Mouse (Mus musculus): ENCODE data around the gene Gm13275.
"Not testable (repeated sequence)": the region's sequence is repeated elsewhere in the genome, so short reads cannot be mapped to it uniquely, and the experiment has no call there.

Gene Gm13275

DNA sequence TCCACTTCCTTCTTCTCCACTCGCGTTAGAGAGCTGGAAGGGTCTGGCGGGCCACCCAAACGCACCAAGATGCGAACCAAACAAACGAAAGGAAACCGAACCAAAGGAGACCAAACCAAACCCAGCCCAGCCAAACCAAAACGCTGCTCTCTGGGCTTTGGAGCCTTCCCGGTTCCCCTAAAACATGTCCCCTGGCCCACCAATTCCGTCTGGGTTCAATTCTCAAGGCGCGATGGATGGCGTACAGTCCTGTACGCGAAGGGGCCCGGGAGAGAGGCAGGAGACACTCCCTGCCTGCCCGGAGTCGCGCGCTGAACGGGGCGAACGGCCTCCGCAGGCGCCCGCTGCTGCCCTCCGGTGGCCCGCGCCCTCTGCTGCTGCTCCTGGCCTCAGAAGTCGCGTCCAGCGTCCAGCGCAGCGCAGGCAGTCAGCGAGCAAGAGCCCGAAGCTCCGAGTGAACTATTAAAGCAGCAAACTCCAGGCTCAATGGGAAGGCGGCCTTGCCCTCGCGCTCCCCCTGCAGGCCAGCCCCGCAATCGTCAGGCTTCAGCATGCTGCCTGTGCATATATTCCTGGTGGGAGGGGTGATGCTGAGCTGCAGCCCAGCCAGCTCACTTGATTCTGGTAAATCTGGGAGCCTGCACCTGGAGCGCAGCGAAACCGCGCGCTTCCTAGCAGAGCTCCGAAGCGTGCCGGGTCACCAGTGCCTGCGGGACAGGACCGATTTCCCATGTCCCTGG is at the start of gene Gm13275:
Gene Gm13275, plus strand, starts transcription at position 552 of the 740 bp plus-strand sequence.
- not testable (repeated sequence) for DNase-seq (ENCODE audit: low read depth)

DNA sequence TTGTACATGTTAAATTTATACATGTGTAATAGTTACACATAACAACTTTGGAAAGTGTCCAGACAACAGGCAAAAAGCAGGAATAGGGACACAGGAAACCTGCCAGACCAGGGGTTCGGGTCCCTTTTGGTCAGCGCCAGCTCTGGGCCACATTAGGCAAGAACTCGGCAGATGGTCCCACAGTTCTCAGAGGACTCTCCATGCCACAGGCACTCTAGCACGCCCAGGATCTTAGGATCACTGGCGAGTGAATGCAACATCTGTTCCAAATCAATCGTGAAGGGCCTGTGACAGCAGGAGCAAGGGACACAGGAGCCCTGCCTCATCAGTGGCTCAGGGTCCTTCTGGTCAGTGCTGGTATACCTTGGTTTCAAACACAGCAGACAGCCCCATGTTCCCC is 44.4 kb upstream of the Gm13275 start:
- DNase-seq (ENCODE audit: low read depth): no peak

GRCm38 (mm10) chr4:88754818-88755340 is 39.4 kb upstream of the Gm13275 start, which contains the start of gene Gm13271:
Gene Gm13271 (plus strand): TSS chr4:88754868.
- DNase-seq (ENCODE audit: low read depth): not testable (repeated sequence)

DNA sequence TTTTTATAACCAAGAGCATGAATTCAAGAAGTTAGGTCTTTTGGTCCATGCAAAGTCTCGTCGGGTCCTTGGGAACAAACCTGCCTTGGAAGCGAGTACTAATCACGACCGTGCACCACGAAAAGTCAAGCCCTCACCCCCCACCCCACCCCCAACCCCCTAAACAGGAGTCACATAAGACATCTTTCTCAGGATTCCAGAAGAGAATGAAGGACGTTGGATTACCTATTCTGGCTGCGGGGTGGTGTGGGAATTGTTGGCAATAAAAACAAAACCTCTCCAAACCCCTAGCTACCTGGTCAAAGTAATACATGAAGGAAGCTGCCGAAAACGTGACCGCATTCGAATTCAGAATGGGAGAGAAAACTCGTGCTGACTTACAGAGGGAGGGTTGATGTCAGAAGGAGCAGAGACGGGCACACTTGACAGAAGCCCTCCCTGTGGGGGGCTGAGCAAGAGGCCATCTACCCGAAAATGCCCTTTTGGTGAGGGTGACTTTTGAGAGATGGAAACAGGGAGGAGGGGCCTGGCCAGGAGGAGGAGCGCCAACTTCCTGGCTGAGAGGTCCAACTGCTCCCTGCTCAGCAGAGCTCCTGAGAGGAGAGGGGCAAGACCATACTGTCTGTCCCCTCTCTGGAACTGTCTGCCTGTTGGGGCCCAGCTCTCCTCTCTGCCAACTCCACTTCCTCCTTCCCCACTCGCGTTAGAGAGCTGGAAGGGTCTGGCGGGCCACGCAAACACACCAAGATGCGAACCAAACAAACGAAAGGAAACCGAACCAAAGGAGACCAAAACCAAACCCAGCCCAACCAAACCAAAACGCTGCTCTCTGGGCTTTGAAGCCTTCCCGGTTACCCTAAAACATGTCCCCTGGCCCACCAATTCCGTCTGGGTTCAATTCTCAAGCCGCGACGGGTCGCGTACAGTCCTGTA is 37.4 kb upstream of the Gm13275 start:
- peak; percentile 80 for DNase-seq (ENCODE audit: low read depth)

- DNase-seq (ENCODE audit: low read depth): peak; percentile 93
Observed at GRCm38 (mm10) chr4:88757628-88758031, 36.7 kb upstream of the Gm13275 start.

DNA sequence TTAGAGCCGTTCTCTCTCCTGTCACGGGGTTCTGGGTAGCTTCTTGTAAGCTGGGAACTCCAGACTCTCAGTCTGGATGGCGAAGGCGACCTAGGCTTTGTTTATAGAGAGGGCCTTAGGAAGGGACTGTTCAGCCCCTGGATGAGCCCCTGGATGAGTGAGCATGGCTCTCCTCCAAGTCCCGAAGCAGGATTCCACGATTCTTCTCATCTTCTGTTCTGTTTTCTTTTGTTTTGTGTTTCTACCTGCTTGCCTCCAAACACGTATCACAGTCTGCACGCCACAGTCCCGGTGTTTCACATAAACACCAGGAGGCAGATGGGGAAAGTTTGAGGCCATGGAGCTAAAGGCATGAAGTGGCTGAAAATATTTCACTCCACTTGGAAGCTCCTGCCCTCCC is 35.5 kb upstream of the Gm13275 start:
- not testable (repeated sequence) for DNase-seq (ENCODE audit: low read depth)

DNA sequence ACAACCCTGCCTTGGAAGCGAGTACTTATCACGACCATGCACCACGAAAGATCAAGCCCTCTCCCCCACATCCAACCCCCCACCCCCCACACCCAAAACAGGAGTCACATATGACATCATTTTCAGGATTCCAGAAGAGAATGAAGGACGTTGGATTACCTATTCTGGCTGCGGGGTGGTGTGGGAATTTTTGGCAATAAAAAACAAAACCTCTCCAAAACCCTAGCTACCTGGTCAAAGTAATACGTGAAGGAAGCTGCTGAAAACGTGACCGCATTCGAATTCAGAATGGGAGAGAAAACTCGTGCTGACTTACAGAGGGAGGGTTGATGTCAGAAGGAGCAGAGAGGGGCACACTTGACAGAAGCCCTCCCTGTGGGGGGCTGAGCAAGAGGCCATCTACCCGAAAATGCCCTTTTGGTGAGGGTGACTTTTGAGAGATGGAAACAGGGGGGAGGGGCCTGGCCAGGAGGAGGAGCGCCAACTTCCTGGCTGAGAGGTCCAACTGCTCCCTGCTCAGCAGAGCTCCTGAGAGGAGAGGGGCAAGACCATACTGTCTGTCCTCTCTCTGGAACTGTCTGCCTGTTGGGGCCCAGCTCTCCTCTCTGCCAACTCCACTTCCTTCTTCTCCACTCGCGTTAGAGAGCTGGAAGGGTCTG is 34.5 kb upstream of the Gm13275 start, which contains the start of gene Gm13283:
Gene Gm13283, plus strand, starts transcription at position 510 of the 659 bp plus-strand sequence.
- not testable (repeated sequence) for DNase-seq (ENCODE audit: low read depth)

GRCm38 (mm10) chr4:88760431-88760830 is 33.9 kb upstream of the Gm13275 start:
- peak; percentile 82 for DNase-seq (ENCODE audit: low read depth)

DNA sequence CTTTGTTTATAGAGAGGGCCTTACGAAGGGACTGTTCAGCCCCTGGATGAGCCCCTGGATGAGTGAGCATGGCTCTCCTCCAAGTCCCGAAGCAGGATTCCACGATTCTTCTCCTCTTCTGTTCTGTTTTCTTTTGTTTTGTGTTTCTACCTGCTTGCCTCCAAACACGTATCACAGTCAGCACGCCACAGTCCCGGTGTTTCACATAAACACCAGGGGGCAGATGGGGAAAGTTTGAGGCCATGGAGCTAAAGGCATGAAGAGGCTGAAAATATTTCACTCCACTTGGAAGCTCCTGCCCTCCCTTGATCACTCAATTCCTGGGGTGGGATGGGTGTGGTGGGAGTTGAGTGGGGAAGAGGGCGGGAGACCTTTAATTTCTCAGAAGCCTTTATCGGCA is 32.5 kb upstream of the Gm13275 start:
- not testable (repeated sequence) for DNase-seq (ENCODE audit: low read depth)

GRCm38 (mm10) chr4:88762341-88762740 is 31.9 kb upstream of the Gm13275 start:
- DNase-seq (ENCODE audit: low read depth): not testable (repeated sequence)

- peak; percentile 78 for DNase-seq (ENCODE audit: low read depth)
Observed at GRCm38 (mm10) chr4:88763384-88764018, 30.8 kb upstream of the Gm13275 start.

- not testable (repeated sequence) for DNase-seq (ENCODE audit: low read depth)
Observed at GRCm38 (mm10) chr4:88773534-88773933, 20.8 kb upstream of the Gm13275 start, which contains the start of gene Gm13290. Gene Gm13290 (plus strand): TSS chr4:88773834.

- not testable (repeated sequence) for DNase-seq (ENCODE audit: low read depth)
Observed at GRCm38 (mm10) chr4:88776622-88777021, 17.7 kb upstream of the Gm13275 start, which contains the start of gene Gm13289. Gene Gm13289 (plus strand): TSS chr4:88776922.

DNA sequence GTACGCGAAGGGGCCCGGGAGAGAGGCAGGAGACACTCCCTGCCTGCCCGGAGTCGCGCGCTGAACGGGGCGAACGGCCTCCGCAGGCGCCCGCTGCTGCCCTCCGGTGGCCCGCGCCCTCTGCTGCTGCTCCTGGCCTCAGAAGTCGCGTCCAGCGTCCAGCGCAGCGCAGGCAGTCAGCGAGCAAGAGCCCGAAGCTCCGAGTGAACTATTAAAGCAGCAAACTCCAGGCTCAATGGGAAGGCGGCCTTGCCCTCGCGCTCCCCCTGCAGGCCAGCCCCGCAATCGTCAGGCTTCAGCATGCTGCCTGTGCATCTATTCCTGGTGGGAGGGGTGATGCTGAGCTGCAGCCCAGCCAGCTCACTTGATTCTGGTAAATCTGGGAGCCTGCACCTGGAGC is 14.7 kb upstream of the Gm13275 start, which contains the start of gene Gm13272:
Gene Gm13272, plus strand, starts transcription at position 301 of the 400 bp plus-strand sequence.
- not testable (repeated sequence) for DNase-seq (ENCODE audit: low read depth)

DNA sequence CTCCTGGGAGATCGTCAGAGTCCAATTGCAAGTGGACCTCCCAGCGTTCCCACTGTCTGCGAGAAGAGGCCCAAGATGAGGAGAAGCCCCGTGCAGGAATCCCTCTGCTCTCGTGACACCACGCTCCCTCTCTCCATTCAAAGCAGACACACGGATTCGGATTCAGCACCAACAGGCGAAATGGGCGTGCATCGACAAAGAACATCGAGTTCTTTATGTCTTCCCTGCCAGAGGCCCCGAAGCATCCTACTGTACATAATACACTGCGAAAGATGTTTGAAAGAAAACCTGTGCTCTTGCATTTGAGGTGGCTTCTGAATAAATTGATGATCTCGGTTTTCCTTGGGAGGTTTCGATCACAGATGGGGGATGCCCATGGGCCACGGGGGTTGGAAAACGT is 14.0 kb upstream of the Gm13275 start:
- DNase-seq (ENCODE audit: low read depth): not testable (repeated sequence)

- DNase-seq (ENCODE audit: low read depth): not testable (repeated sequence)
Observed at GRCm38 (mm10) chr4:88781831-88782230, 12.5 kb upstream of the Gm13275 start, which contains the start of gene Ifnz. Gene Ifnz (plus strand): TSS chr4:88782131.

GRCm38 (mm10) chr4:88782335-88782734 is 12.0 kb upstream of the Gm13275 start:
- not testable (repeated sequence) for DNase-seq (ENCODE audit: low read depth)

DNA sequence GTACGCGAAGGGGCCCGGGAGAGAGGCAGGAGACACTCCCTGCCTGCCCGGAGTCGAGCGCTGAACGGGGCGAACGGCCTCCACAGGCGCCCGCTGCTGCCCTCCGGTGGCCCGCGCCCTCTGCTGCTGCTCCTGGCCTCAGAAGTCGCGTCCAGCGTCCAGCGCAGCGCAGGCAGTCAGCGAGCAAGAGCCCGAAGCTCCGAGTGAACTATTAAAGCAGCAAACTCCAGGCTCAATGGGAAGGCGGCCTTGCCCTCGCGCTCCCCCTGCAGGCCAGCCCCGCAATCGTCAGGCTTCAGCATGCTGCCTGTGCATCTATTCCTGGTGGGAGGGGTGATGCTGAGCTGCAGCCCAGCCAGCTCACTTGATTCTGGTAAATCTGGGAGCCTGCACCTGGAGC is 8.9 kb upstream of the Gm13275 start, which contains the start of gene Gm13276:
Gene Gm13276, plus strand, starts transcription at position 301 of the 400 bp plus-strand sequence.
- not testable (repeated sequence) for DNase-seq (ENCODE audit: low read depth)

GRCm38 (mm10) chr4:88788402-88788801 is 5.9 kb upstream of the Gm13275 start, which contains the start of gene Gm13277:
Gene Gm13277 (plus strand): TSS chr4:88788632.
- DNase-seq (ENCODE audit: low read depth): not testable (repeated sequence)

GRCm38 (mm10) chr4:88791250-88791649 is 3.0 kb upstream of the Gm13275 start, which contains the start of gene Gm13278:
Gene Gm13278 (plus strand): TSS chr4:88791550.
- not testable (repeated sequence) for DNase-seq (ENCODE audit: low read depth)
